Mouse (Mus musculus) embryonic facial prominence, embryonic 14.5 days (tissue): ENCODE results near the gene Nfs1. TPM values are rescaled to one million over a fixed set of nuclear protein-coding genes. Genes with fewer than 3 reads are reported as not detected.

ENCODE experiments used
- polyA plus RNA-seq: library from polyadenylated mRNA; unstranded; fragments of >200 nt; fragmentation: Nextera tagmentation; extraction: Ambion mirVana; gene quantifications from 2 replicates; pipeline ENCODE4 v1.2.1, GENCODE M21; 2014

Gene Nfs1
- polyA plus RNA-seq, 1 experiment from 2014 or later = 36.0 TPM

Other genes with a start within 250 kb of the Nfs1 start
- gene Uqcc1, start 213.9 kb downstream of the Nfs1 start, polyA plus RNA-seq = 58.3 and 65.9 TPM in 2 replicates
- not detected in 2 replicates for gene Gm15557, start 203.5 kb downstream of the Nfs1 start, polyA plus RNA-seq
- 3.3 and 3.8 TPM in 2 replicates for gene Gdf5, start 198.8 kb downstream of the Nfs1 start, polyA plus RNA-seq
- gene Cep250, start 187.7 kb downstream of the Nfs1 start, polyA plus RNA-seq = 17.6 TPM in 2 replicates
- 0.90 and 1.4 TPM in 2 replicates for gene 6430550D23Rik, start 136.2 kb downstream of the Nfs1 start, polyA plus RNA-seq
- gene Ergic3, start 136.1 kb downstream of the Nfs1 start, polyA plus RNA-seq = 235 and 269 TPM in 2 replicates
- gene Fer1l4, start 91.2 kb downstream of the Nfs1 start, polyA plus RNA-seq = not detected in 2 replicates
- gene Spag4, start 79.0 kb downstream of the Nfs1 start, polyA plus RNA-seq = 2.3 and 3.1 TPM in 2 replicates
- gene Cpne1, start 32.2 kb downstream of the Nfs1 start, polyA plus RNA-seq = 34.3 and 35.4 TPM in 2 replicates
- 26.2 and 27.7 TPM in 2 replicates for gene Rbm12, start 32.2 kb downstream of the Nfs1 start, polyA plus RNA-seq
- 10.6 and 15.7 TPM in 2 replicates for gene Gm28036, start 17.1 kb downstream of the Nfs1 start, polyA plus RNA-seq
- 411 and 416 TPM in 2 replicates for gene Romo1, start 147 bp downstream of the Nfs1 start, polyA plus RNA-seq
- gene Rbm39, start 36.1 kb upstream of the Nfs1 start, polyA plus RNA-seq = 561 and 619 TPM in 2 replicates
- 69.8 and 76.1 TPM in 2 replicates for gene Phf20, start 52.3 kb upstream of the Nfs1 start, polyA plus RNA-seq
- gene Cnbd2, start 168.1 kb upstream of the Nfs1 start, polyA plus RNA-seq = 3.8 and 3.9 TPM in 2 replicates
- gene Scand1, start 168.5 kb upstream of the Nfs1 start, polyA plus RNA-seq = 59.8 and 65.1 TPM in 2 replicates